Mouse (Mus musculus) hematopoietic stem cell, adult 5-6 weeks (primary cell): ENCODE results near the gene Brd1. TPM values are rescaled to one million over a fixed set of nuclear protein-coding genes. Genes with fewer than 3 reads are reported as not detected.

Experiments
- ATAC-seq, 2 experiments: fragments of 125-278 bp in 1 of 2; replicated peaks in 1 of 2; 2 replicates each; pipeline ENCODE4 v1.8.0; 2016 to 2017; ENCODE audit warnings: inconsistent platforms in 2 of 2, mild to moderate bottlenecking in 2 of 2, moderate number of reproducible peaks in 2 of 2, low read depth in 1 of 2, moderate TSS enrichment in 1 of 2; ENCODE audit not compliant: low FRiP score in 2 of 2, poor library complexity in 2 of 2, severe bottlenecking in 2 of 2, insufficient read depth in 1 of 2, low TSS enrichment in 1 of 2
- total RNA-seq: library from RNA; stranded (forward); fragments of 172-1452, 232-1000 nt; gene quantifications from 2 replicates; pipeline ENCODE4 v1.2.3, GENCODE M21; 2017

Brd1 gene
- total RNA-seq, 1 experiment from 2014 or later = 72.2 TPM

- ATAC-seq = no peak
These were observed 72.4 kb downstream of the Brd1 start for GRCm38 (mm10) chr15:88661654-88662053.

GRCm38 (mm10) chr15:88652006-88652405 lies 82.0 kb downstream of the Brd1 start:
- ATAC-seq = no peak

GRCm38 (mm10) chr15:88651019-88651418 lies 83.0 kb downstream of the Brd1 start:
- ATAC-seq = peak; percentile 46 to 74; a peak in 3 of 4 replicates

Other genes starting within 250 kb of the Brd1 start
- gene Zdhhc25, start 133.9 kb downstream of the Brd1 start, total RNA-seq = not detected in 2 replicates
- gene Zbed4, start 17.4 kb upstream of the Brd1 start, total RNA-seq = 35.7 and 39.1 TPM in 2 replicates
- 4.6 and 7.1 TPM in 2 replicates for gene Alg12, start 85.1 kb upstream of the Brd1 start, total RNA-seq
- gene Creld2, start 85.4 kb upstream of the Brd1 start, total RNA-seq = 53.3 and 53.6 TPM in 2 replicates
- 11.9 and 18.3 TPM in 2 replicates for gene Pim3, start 128.0 kb upstream of the Brd1 start, total RNA-seq
- not detected in 2 replicates for gene Ttll8, start 220.2 kb upstream of the Brd1 start, total RNA-seq
- not detected in 2 replicates for gene Mlc1, start 244.8 kb upstream of the Brd1 start, total RNA-seq
- gene Mov10l1, start 248.7 kb upstream of the Brd1 start, total RNA-seq = not detected in 2 replicates